Mouse (Mus musculus): ENCODE measurements at regions not wholly inside any gene's neighbourhood (a gene's known extent, or its start where the extent isn't known, plus 50 kb on each side); places are given as distances from the start of the nearest gene placed in this dataset.

- intact Hi-C loops (cut with DNase I), result no loop called here
- DNase-seq (ENCODE audit: extremely low spot score in 1 of 2, low spot score in 2 of 2), result no peak
These were observed 59.8 kb upstream of the Osmr start for GRCm38 (mm10) chr15:6934564-6934980.

DNA sequence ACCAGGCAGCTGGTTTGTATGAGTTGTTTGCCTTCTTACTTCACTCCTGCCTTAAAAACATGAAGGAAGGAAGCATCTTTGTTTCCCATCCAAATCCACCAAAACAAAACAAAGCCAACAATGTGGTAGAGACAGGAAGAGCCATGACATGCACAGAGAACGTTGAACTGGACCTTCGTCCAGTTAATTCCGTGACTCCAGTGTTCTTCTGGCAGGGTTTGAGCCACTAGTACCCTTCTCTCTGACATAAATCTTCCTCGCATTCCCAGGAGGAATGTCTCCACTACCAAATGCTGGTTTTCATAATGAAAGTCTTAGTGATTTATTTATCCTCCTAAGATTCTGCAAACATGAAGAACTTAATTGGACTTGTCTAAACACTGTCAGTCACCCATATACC, 66.7 kb upstream of the Osmr start:
- intact Hi-C loops (cut with DNase I), result no loop called here
- no peak for DNase-seq (ENCODE audit: extremely low spot score in 1 of 2, low spot score in 2 of 2)

- DNase-seq (ENCODE audit: extremely low spot score in 1 of 2, low spot score in 2 of 2), result no peak
- intact Hi-C loops (cut with DNase I), result no loop called here
These were observed 74.5 kb upstream of the Osmr start for GRCm38 (mm10) chr15:6949236-6949635.

GRCm38 (mm10) chr15:6949686-6950085, 74.9 kb upstream of the Osmr start:
- intact Hi-C loops (cut with DNase I), result no loop called here
- no peak for DNase-seq (ENCODE audit: extremely low spot score in 1 of 2, low spot score in 2 of 2)

- intact Hi-C loops (cut with DNase I), result no loop called here
- no peak for DNase-seq (ENCODE audit: extremely low spot score in 1 of 2, low spot score in 2 of 2)
These were observed 75.7 kb upstream of the Osmr start for GRCm38 (mm10) chr15:6950503-6950902.

GRCm38 (mm10) chr15:6953556-6953955, 78.8 kb upstream of the Osmr start:
- intact Hi-C loops (cut with DNase I), result no loop called here
- DNase-seq (ENCODE audit: extremely low spot score in 1 of 2, low spot score in 2 of 2), result no peak

DNA sequence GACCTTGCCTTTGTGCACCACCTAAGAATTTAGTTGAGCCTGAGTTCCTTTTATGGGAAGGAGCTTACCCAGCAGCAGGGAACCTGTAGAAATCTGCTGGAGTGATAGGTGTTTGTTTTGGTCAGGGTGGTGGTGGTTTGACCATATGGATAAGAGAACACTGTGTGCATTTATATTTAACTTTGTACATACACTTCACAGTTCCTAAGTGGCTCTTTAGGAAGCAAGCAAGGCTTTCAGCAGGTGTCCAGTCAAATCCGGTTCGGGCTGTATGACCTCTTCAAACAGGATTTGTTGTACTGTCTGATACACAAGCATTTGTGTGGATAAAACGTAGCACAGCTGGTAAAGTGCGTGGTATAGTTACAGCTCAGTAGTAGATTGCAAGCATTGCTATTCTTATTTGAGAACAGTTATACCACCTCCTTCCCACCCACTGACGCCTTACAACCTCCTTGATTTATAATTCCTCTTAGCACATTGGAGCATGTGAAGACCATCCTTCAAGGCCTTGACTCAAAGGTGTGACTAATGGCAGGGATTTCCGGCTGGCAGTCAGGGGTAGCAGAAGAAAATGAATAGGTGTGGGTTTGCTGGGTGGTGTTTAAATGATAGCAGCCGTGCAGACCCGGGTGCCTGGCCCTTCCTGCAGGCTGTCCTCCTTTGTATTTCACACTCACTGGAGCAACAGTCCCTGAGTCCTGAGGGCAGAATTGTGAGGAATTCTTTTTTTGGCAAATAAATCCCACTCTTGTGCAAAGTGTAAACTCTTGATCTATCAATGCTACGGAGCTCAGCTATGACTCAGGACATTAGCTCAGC, 79.4 kb upstream of the Osmr start:
- DNase-seq (ENCODE audit: extremely low spot score in 1 of 2, low spot score in 2 of 2), result no peak
- intact Hi-C loops (cut with DNase I), result no loop called here

- no peak for DNase-seq (ENCODE audit: extremely low spot score in 1 of 2, low spot score in 2 of 2)
- intact Hi-C loops (cut with DNase I), result no loop called here
These were observed 85.1 kb upstream of the Osmr start for GRCm38 (mm10) chr15:6959911-6960310.

- no peak for DNase-seq (ENCODE audit: extremely low spot score in 1 of 2, low spot score in 2 of 2)
- intact Hi-C loops (cut with DNase I), result no loop called here
These were observed 86.3 kb upstream of the Osmr start for GRCm38 (mm10) chr15:6960753-6961746.

- intact Hi-C loops (cut with DNase I), result no loop called here
- DNase-seq (ENCODE audit: extremely low spot score in 1 of 2, low spot score in 2 of 2), result no peak
These were observed 89.9 kb upstream of the Osmr start for GRCm38 (mm10) chr15:6964635-6965034.

- DNase-seq (ENCODE audit: extremely low spot score in 1 of 2, low spot score in 2 of 2), result no peak
- intact Hi-C loops (cut with DNase I), result no loop called here
These were observed 90.7 kb upstream of the Osmr start for GRCm38 (mm10) chr15:6965446-6965845.

GRCm38 (mm10) chr15:6974410-6974809, 99.6 kb upstream of the Osmr start:
- intact Hi-C loops (cut with DNase I), result no loop called here
- DNase-seq (ENCODE audit: extremely low spot score in 1 of 2, low spot score in 2 of 2), result no peak

GRCm38 (mm10) chr15:6981430-6981829, 106.7 kb upstream of the Osmr start:
- intact Hi-C loops (cut with DNase I), result no loop called here
- DNase-seq (ENCODE audit: extremely low spot score in 1 of 2, low spot score in 2 of 2), result no peak

DNA sequence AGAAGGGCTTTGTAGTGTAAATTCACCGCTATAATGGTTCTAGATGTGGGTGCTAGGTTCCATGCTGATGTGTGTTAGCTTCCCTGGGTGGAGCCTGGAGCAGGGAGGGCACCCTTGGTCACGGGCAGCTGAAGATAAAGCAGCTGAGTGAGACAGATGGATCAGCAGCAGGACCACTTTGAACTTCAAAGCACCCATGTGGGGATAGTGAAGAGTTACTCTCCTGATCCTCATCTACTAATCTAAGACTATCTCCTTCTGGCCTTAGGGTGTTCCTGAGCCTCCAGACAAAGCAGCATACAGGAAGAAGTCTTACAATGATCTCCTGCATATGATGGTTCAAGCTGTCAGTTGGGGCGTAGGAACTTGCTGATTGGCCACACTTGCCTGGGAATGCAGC, 107.1 kb upstream of the Lifr start:
- intact Hi-C loops (cut with DNase I), result no loop called here

GRCm38 (mm10) chr15:6988187-6988586, 102.2 kb upstream of the Lifr start:
- intact Hi-C loops (cut with DNase I), result no loop called here
- peak; percentile 58 to 85 for DNase-seq (ENCODE audit: extremely low spot score in 1 of 2, low spot score in 2 of 2)

More for the DNA sequence above, 107.1 kb upstream of the Lifr start:
- DNase-seq (ENCODE audit: extremely low spot score in 1 of 2, low spot score in 2 of 2), result no peak

DNA sequence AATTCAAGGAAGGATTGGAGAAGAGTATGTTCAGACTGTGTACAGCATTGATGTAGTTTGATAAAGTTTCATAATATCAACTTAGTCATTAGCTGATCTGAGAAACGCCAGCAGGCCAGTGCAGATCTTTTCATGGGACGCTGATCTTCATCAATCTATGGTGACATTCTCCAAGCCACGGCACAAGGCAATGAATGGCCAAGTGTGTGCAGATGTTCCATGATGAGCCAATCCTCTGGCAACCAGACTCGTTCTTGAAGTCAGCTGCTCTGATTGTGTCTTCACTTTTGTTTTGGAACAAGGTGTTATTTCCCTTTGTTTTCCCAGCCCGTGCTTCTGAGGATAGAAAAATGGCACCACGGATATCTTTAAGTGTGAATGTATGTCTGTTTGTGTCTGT, 101.3 kb upstream of the Lifr start:
- intact Hi-C loops (cut with DNase I), result no loop called here

DNA sequence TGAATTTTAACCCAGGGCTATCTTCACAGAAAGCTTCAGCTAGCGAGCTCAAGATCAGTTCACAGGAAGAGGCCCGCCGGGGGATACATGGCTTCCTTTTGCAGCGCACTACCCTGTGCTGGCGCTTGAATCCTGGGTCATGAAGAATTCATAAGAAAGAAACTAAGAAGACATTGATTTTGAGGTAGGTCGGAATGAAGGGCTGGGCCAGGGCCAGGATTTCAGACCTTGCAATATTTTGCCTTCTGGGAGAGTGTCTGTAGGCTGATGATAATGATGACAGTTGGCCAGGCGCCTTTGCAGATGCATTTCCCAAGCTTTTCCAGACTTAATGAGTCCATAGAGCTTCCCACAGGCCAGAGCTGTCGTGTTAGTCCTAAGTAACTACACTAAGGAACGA, 97.2 kb upstream of the Lifr start:
- intact Hi-C loops (cut with DNase I), result no loop called here
- DNase-seq (ENCODE audit: extremely low spot score in 1 of 2, low spot score in 2 of 2), result no peak

More for the DNA sequence above, 101.3 kb upstream of the Lifr start:
- no peak for DNase-seq (ENCODE audit: extremely low spot score in 1 of 2, low spot score in 2 of 2)

DNA sequence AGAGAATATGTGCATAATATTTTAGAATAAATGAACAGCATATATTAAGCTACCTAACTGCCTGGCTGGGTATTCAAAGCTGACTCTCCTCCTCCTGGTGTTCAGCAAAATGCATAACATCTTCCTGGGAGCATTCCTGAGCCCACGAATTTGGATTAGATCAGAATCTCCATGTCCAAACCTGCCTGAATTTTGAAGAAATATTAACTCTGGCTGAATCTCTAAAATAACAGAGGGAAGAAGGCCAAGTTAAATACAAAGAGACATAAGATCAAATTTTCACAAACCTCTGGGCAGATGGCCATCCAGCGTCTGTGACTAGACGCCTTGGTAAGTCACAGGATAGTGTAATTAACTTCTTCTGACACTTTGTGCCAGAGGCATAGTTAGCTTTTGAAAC, 95.2 kb upstream of the Lifr start:
- intact Hi-C loops (cut with DNase I), result no loop called here
- no peak for DNase-seq (ENCODE audit: extremely low spot score in 1 of 2, low spot score in 2 of 2)

GRCm38 (mm10) chr15:6997871-6998270, 92.5 kb upstream of the Lifr start:
- intact Hi-C loops (cut with DNase I), result no loop called here
- no peak for DNase-seq (ENCODE audit: extremely low spot score in 1 of 2, low spot score in 2 of 2)

DNA sequence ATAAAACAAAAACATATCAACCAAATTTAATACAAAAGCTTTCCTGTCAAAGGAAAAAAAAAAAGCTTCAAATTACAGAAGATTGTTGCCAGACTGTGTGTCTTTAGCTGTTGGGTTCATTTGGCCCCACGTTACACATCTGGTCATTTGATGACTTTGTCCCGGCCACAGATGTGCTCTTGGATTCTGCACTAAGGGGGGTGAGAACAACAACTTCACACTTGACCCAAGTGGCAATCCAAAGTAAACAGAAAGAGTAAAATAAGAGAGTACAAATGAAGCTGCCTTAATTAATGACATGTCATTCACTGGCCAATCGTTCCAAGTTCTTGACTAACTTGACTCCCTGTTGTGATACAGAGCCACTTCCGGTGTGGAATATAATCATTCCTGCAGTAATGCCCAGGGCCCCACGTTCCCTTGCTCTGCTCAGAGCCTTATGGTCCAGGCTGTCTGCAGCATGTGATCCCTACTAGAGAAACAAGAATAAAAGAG, 91.8 kb upstream of the Lifr start:
- intact Hi-C loops (cut with DNase I), result no loop called here
- no peak for DNase-seq (ENCODE audit: extremely low spot score in 1 of 2, low spot score in 2 of 2)

All from left cerebral cortex, postnatal 10 days (tissue).